Mouse (Mus musculus): ENCODE measurements at regions not wholly inside any gene's neighbourhood (a gene's known extent, or its start where the extent isn't known, plus 50 kb on each side); places are given as distances from the start of the nearest gene placed in this dataset.

DNA sequence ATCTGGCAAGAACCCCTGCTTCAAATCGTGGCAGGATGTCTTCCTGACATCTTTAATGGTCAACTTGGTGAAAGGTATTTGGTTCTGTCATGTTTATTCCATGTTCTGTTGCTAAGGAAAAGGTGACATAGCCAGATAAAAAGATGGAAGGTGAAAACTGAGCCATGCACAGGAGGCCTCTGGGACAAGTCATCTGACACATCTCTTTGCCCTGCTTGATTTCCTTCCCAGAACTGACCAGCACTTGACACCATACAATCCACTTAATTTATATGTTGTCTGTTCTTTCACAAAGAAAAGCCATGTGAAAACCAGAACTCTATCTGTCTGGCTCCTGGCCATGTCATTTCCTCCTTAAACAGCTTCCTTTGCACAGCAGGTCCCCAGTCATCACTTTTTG lies 133.7 kb upstream of the 1700025G04Rik start:
- TF ChIP-seq CTCF (IDR thresholded peaks at IDR 0.05; ENCODE audit: low read depth, low read length) (no peak), POLR2A (IDR thresholded peaks at IDR 0.05; ENCODE audit: extremely low read depth, insufficient read depth, low read length) (no peak)

All from liver, adult 2 months (tissue).